Mouse (Mus musculus) gastrocnemius, adult 8-10 months (tissue): ENCODE results near the gene Olfr360. TPM values are rescaled to one million over a fixed set of nuclear protein-coding genes. Genes with fewer than 3 reads are reported as not detected.
"Not testable (repeated sequence)": the region's sequence is repeated elsewhere in the genome, so short reads cannot be mapped to it uniquely, and the experiment has no call there.

Source experiments
- DNase-seq, 2 experiments: peaks; one replicate each; pipeline ENCODE4 v3.0.0; 2022; ENCODE audit warnings: low spot score in 2 of 2
- total RNA-seq, 4 experiments: library from RNA; stranded (reverse); gene quantifications; 2 replicates each; pipeline ENCODE4 v1.2.4; 2022

The Olfr360 gene
- not detected for total RNA-seq

- DNase-seq = no peak
These were observed at the start of gene Olfr360 for GRCm38 (mm10) chr2:37065446-37065845. Gene Olfr360, plus strand, starts transcription at chr2:37065746.

DNA sequence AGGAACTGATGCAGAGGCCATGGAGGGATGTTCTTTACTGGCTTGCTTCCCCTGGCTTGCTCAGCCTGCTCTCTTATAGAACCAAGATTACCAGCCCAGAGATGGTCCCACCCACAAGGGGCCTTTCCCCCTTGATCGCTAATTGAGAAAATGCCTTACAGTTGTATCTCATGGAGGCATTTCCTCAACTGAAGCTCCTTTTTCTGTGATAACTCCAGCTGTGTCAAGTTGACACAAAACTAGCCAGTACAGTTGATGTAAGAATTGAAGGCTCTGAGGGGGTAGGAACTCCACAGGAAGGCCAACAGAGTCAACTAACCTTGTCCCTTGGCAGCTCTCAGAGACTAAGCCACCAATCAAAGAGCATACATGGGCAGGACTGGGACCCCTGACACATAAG is 23.6 kb downstream of the Olfr360 start, which contains the start of gene Olfr361:
Olfr361 (minus strand) TSS at position 101 of the 400 bp plus-strand sequence.
- not testable (repeated sequence) for DNase-seq

- DNase-seq = no peak
These were observed 52.3 kb downstream of the Olfr360 start, which contains the start of gene Olfr362 for GRCm38 (mm10) chr2:37117810-37118209. Gene Olfr362, minus strand, starts transcription at chr2:37117910.

Other genes starting within 250 kb of the Olfr360 start
- gene Olfr3, start 248.7 kb upstream of the Olfr360 start, total RNA-seq = not detected
- gene Olfr350, start 219.4 kb upstream of the Olfr360 start, total RNA-seq = not detected
- not detected for gene Olfr351, start 203.1 kb upstream of the Olfr360 start, total RNA-seq
- gene Olfr352, start 197.3 kb upstream of the Olfr360 start, total RNA-seq = not detected
- not detected for gene Olfr353, start 172.8 kb upstream of the Olfr360 start, total RNA-seq
- not detected for gene Olfr354, start 160.1 kb upstream of the Olfr360 start, total RNA-seq
- not detected for gene Olfr355, start 136.8 kb upstream of the Olfr360 start, total RNA-seq
- gene Olfr356, start 128.6 kb upstream of the Olfr360 start, total RNA-seq = not detected
- gene Olfr357, start 71.9 kb upstream of the Olfr360 start, total RNA-seq = not detected
- gene Olfr358, start 56.4 kb upstream of the Olfr360 start, total RNA-seq = not detected
- gene Olfr361, start 23.5 kb downstream of the Olfr360 start, total RNA-seq = not detected
- gene Olfr362, start 52.2 kb downstream of the Olfr360 start, total RNA-seq = not detected
- gene Olfr364-ps1, start 73.6 kb downstream of the Olfr360 start, total RNA-seq = not detected
- not detected for gene Olfr365, start 122.5 kb downstream of the Olfr360 start, total RNA-seq
- not detected for gene Olfr366, start 145.8 kb downstream of the Olfr360 start, total RNA-seq